Mouse (Mus musculus): ENCODE results near the gene Map1lc3a. TPM values are rescaled to one million over a fixed set of nuclear protein-coding genes. Genes with fewer than 3 reads are reported as not detected.

The Map1lc3a gene
- total RNA-seq, 1 experiment from 2014 or later = 0.37 TPM

DNA sequence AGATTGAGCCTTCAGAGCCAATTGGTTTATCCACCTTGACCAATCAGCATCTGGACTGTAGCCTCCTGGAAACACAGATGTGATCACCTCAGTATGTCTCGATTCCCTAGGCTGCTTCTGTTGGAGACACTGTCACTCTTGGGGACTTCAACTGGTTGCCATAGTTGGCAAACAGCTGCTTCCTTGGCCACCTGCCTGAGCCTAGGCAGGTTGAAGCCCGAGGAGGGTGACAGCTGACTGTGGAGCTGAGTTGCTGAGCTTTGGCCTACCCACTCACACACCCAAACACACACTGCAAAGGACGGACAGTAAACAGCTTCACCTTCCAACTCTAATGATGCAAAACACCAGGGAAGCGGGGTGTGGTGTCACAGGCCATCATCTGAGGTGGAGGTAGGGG lies 7.7 kb downstream of the Map1lc3a start:
- no peak for ATAC-seq (replicated peaks; ENCODE audit: low read depth, poor library complexity, severe bottlenecking)

DNA sequence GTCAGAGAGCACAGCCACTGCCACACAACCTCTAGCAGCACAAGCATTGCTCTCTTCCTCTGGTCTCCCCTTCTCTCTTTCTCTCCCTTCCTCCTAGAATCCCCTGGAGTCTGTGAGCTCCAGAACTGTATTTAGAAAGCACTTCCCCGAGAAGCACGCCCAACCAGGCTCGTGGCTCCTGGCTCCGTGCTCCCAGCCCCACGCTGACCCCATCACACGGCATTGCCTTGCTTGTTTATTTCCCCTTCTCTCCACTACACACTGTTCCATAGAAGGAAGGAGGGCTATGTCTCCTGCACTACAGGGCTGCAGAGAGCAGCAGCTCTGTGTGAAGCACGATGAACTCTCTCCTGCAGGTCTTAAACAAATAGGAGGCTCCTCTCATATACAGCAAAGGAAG lies 8.6 kb downstream of the Map1lc3a start:
- ATAC-seq (replicated peaks; ENCODE audit: low read depth, poor library complexity, severe bottlenecking) = no peak

DNA sequence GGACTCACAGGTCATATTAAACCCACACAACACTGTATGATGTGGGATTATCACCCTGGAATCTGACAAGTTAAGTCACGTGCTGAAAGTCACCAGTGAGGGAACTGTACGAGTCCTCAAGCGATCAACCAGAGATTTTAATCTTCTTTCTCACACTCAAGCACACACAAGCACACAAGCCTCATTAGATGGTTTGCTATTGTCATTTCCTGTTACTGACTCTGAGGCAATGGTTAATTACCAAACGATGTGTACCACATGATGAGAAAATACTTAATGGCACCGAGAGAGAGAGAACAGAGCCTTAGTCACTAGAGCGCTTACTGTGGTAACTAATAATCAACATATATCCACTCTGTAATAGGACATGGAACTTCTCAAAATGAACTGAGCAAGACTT lies 9.6 kb downstream of the Map1lc3a start:
- ATAC-seq (replicated peaks; ENCODE audit: low read depth, poor library complexity, severe bottlenecking) = no peak

DNA sequence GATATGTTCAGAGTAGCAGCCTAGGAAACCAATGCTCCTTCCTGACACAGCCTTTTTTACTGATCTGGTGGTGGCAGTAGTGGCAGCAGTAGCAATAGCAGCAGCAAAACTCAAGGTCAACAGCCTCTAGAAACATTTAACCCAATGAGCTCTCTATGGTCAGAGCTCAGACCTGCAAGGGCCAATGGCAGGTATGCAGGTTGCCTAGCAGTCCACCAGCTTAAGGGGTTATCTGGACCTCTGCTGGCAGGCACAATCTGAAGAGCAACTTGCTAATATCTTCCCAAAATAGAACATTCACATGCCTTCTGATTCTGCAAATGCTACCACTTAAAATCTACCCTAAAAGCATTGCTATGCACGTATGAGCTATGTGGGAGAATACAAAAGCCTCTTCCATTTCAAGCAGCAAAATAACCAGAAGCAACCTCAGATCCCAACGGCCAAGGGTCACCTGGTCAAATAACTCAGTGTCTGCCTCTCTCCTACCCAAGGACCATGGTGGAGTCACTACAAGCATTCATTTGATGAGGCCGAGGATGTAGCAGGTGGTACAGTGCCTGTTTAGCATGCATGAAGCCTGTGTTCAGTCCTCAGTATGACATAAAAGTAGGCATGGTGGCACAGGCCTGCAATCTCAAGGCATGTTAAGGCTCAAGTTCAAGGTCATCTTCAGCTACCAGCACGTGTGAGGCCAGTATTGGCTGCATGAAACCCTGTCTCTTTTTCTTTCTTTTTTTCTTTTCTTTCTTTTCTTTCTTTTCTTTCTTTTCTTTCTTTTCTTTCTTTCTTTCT lies 11.6 kb downstream of the Map1lc3a start:
- ATAC-seq (replicated peaks; ENCODE audit: low read depth, poor library complexity, severe bottlenecking) = no peak

DNA sequence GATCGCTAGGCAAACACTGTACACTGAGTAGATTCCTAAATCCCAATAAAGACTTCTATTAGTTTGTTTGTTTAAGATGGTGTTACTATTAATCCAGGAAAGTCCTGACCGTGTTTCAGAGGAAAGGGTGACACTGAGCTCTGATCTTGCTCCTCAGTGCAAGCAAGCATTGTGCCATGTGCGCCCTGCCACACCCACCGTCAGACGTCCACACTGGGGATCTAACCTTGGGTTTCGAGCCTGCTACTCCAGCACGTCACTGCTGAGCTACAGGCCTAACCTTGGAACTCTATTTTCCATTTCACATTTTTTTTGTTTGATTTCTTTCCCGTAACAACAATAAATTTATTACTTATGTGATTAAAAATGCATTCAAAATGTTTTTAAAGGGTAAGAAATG lies 14.0 kb downstream of the Map1lc3a start:
- no peak for ATAC-seq (replicated peaks; ENCODE audit: low read depth, poor library complexity, severe bottlenecking)

DNA sequence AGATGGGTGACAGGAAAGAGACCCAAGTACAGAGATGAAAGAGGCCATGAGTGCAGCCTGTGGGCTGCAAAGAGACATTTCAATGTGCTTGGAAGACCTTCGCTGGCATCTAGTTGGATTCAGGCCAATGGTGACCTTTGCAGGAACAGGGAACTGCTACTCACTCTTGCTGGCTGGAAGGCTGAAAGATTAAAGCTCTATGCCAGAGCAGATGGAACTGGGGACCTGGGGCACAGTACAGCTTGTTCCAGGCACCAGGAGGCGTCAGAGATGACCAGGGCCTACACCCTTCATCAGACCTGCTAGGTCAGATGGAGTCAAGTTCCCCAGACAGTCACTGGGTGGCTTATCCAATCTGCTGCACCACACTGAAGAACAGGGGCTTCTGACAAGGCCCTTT lies 17.3 kb downstream of the Map1lc3a start:
- no peak for ATAC-seq (replicated peaks; ENCODE audit: low read depth, poor library complexity, severe bottlenecking)

DNA sequence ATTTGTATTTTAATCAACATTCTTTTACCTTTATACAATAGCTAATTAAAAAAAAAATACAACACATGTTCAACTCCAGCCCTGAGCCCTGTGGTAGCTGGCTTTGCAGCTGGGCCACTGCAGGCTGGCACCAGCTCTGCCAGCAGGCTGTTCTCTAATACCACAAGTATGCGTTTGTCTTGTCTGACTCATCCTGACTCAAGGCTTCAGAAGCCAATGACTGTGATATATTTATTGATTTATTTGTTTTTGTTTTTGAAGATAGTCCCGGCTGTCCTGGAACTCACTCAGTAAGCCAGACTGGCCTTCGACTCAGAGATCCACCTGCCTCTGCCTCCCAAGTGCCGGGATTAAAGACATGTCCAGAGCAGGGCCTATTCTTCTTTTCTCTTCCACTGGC lies 17.8 kb downstream of the Map1lc3a start:
- ATAC-seq (replicated peaks; ENCODE audit: low read depth, poor library complexity, severe bottlenecking) = no peak

DNA sequence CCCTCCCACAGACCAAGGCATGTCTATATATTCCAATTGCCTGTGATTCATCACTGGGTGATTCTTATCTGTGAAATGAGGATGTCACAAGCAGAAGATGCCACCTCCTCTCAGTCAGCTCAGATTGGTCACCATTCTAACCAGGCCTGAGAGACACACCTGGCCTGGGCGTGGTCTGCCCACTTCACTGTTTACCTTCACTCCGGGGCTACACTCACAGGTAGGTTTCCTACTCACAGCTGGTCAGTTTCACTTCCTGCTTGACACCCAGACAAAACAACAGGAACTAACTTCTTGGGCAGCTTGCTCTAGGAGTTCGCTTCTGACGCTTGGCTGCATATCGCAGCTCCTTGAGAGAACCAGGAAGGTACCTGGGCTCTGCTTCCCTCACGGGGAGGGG lies 19.4 kb downstream of the Map1lc3a start:
- no peak for ATAC-seq (replicated peaks; ENCODE audit: low read depth, poor library complexity, severe bottlenecking)

DNA sequence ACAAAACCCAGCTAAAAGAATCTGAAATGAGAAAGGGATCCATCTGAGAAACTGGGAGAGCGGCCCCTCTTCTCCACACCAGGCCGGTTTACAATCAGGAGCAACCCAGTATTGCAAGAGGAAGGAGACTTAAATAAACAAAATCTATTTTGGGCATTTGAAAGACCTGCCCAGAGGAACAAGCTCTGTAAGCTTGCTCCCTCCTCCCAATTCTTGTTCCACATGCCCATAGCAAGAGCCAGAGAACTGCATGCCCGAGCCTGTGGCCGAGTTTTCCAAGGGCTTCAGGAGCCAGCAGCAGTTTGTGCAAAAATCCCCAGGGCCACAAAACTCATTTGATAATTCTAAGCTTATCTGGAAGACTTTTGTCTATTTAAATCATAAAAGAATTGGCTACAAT lies 23.5 kb downstream of the Map1lc3a start:
- no peak for ATAC-seq (replicated peaks; ENCODE audit: low read depth, poor library complexity, severe bottlenecking)

DNA sequence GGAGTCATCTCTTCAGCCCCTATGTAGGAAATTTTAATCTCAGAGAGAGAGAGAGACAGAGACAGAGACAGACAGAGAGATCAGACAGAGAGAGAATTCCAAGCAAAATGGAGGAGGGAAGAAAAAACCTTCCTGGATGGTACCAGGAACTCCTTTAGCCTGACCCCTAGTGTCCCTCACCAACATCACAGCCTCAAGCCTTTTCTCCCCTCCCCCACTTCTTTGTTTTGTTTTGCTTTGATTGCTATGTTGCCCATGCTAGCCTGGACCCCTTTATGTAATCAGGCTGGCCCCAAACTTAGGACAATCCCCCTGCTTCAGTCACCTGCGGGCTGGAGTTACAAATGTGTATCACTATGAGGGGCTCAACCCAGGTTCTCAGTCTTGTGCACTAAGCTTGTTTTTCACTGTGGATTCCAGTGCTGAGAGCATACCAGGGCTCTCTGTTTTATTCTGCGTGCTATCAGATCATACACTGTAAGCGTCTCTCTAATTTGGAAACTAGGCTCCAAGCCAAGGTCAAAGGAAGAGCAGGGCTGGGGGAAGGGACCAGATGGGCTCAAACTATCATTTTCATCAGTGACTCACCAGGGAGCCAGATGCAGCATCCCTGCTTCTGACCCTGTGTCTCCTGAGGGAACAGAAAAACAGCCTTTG lies 33.0 kb downstream of the Map1lc3a start:
- 0 out of 2 replicates have a peak, but pooled peaks have one; percentile 39 for ATAC-seq (replicated peaks; ENCODE audit: low read depth, poor library complexity, severe bottlenecking)

DNA sequence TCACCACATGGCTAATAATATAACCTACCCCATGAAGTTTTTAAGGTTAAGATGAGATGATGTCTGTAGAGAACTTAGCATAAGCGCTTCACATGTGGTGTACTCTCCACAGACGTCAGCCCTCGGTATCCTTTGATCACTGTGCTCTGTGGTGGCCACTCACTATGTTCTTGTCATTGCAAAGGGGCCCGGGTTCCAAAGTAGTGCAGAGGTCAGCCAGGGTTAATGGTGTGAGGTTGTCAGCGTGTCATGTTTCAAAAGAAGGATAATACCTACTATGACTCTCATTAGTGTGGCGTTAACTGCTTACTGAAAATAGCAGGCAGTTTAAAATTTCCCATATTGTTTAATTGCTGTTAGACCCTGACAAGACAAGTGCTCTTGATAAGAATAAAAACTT lies 37.6 kb downstream of the Map1lc3a start:
- no peak for ATAC-seq (replicated peaks; ENCODE audit: low read depth, poor library complexity, severe bottlenecking)

DNA sequence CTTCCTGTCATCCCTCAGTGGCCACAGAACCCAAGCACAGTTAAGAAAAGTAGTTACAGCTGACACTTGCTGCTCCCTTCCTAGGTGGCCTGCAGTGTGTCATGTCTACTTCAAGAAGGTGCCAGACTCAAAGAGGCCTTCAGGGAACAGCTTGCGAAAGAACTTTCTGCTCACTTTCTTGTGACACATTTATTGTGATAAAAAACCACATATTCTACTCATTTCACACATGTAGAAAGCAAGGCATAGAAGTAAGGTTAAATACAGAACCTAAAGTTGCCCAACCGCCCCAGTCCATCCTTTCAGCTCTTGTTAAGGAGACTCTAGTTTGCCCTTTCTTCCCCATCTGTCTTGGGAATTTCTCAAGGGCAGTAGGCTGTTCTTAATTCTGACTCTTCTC lies 42.5 kb downstream of the Map1lc3a start:
- ATAC-seq (replicated peaks; ENCODE audit: low read depth, poor library complexity, severe bottlenecking) = no peak

DNA sequence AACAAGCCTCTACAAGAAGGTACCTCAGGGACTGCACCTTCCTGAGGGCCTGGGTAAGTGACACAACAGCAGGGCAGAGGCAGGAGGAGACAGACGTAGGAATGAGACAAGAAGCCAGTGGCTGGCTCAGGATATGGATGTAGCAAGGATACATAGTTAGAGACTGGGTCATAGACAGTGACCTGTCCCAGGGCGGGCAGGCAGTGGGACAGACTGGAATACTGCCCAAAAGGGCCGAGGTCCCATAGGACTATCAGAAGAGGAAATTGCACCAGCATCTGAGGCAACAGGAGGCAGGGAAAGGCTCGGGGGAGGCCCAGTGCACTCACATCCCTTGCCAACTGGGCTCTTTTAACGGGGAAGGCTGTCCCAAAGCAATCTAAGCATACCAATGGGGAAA lies 44.5 kb downstream of the Map1lc3a start:
- ATAC-seq (replicated peaks; ENCODE audit: low read depth, poor library complexity, severe bottlenecking) = no peak

DNA sequence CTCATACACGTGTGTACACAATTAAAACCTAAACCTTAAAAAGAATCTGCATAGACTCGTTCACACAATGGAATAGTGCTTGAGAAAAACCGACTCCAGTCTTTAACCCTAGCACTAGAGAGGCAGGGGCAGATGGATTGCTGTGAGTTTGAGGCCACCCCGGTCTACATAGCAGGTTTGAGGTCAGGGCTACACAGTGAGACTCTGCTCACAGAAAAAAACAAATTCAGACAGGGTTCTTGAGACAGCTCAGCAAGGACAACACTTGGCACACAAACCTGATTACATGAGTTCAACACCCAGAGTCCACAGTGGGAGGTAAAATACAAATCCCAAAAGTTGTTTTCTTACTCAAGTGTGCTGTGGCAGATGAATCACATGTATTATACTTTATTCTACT lies 49.9 kb downstream of the Map1lc3a start:
- ATAC-seq (replicated peaks; ENCODE audit: low read depth, poor library complexity, severe bottlenecking) = no peak

Other genes starting within 250 kb of the Map1lc3a start
- 96.7 and 107 TPM in 2 replicates for gene Ahcy, start 201.8 kb upstream of the Map1lc3a start, total RNA-seq (2017)
- gene Itch, start 142.8 kb upstream of the Map1lc3a start, total RNA-seq (2017) = 48.2 and 64.5 TPM in 2 replicates
- gene Dynlrb1, start 39.8 kb upstream of the Map1lc3a start, total RNA-seq (2017) = 233 and 253 TPM in 2 replicates
- 36.7 and 37.8 TPM in 2 replicates for gene Pigu, start 81.1 kb downstream of the Map1lc3a start, total RNA-seq (2017)
- gene Trp53inp2, start 104.8 kb downstream of the Map1lc3a start, total RNA-seq (2017) = 1.9 and 2.8 TPM in 2 replicates
- 13.4 and 25.5 TPM in 2 replicates for gene Ncoa6, start 197.6 kb downstream of the Map1lc3a start, total RNA-seq (2017)
- gene Acss2, start 241.7 kb downstream of the Map1lc3a start, total RNA-seq (2017) = 14.9 and 20.4 TPM in 2 replicates
- 0.19 TPM in 1 of 2 replicates, not detected in the other for gene Ggt7, start 241.9 kb downstream of the Map1lc3a start, total RNA-seq (2017)

All from common myeloid progenitor, adult 5-6 weeks (primary cell).